11 mouse cellular contexts compared by ENCODE assay signal in genomic region chr3:142311075-142311474, GRCm38 (mm10).
DNase-seq lines count a peak whose midpoint lies in the region; ATAC-seq lines count a peak whose summit lies in the region.
"Had no signal": no experiment of that assay in that cellular context is flagged by ENCODE, and none has a peak within 500 bp of the region (broad histone marks: within the 10 kb centered on the region; RNA-seq: fewer than 3 reads in every experiment).

No protein-coding gene starts in this region.

- peak; percentile 89 for ATAC-seq in hindbrain, embryonic 16.5 days
- ATAC-seq in erythroblast, adult 5-6 weeks (replicated peaks; ENCODE audit: low FRiP score, poor library complexity, severe bottlenecking), result no peak

- H3K9me3 ChIP-seq in hindbrain, embryonic 16.5 days (ENCODE audit: control insufficient read depth, low read length), result no peaks in the 10 kb centered on the region
- H3K9me3 ChIP-seq: limb, embryonic 15.5 days had no signal

- 33% methylated on average over 2 of the region's 2 CpGs for WGBS in hindbrain, embryonic 16.5 days

- H3K4me1 ChIP-seq in hindbrain, embryonic 16.5 days (ENCODE audit: control insufficient read depth, insufficient read depth, low read depth, low read length), result no peaks in the 10 kb centered on the region; the same call in 1 of the 2 replicates
- H3K4me1 ChIP-seq: limb, embryonic 15.5 days had no signal

- DNase-seq in heart, postnatal 10 days, result peak; percentile 56 to 60
- no peak for DNase-seq in heart, adult 8-10 months (ENCODE audit: low spot score)
- DNase-seq in right cerebral cortex, postnatal 14 days, result peak; percentile 28
- no peak for DNase-seq in right cerebral cortex, adult 18-20 months
- DNase-seq in retina, postnatal 1 day, result peak; percentile 88
- DNase-seq in adrenal gland, postnatal 10 days, result no peak
- DNase-seq: adrenal gland, adult 8-10 months; kidney, adult 2 months had no signal

- H3K4me2 ChIP-seq in hindbrain, embryonic 16.5 days (ENCODE audit: low read length), result no peak overlapping the region
- H3K4me2 ChIP-seq: limb, embryonic 15.5 days had no signal

- intact Hi-C loops in heart, postnatal 10 days (cut with DNase I), result no loop called here

- no peak overlapping the region for H3K27ac ChIP-seq in hindbrain, embryonic 16.5 days (ENCODE audit: low read depth, low read length)
- H3K27ac ChIP-seq: limb, embryonic 15.5 days had no signal

- H3K4me3 ChIP-seq in hindbrain, embryonic 16.5 days (ENCODE audit: low read length), result no peak overlapping the region
- H3K4me3 ChIP-seq: limb, embryonic 15.5 days had no signal

- no peaks in the 10 kb centered on the region for H3K27me3 ChIP-seq in hindbrain, embryonic 16.5 days (replicated peaks; ENCODE audit: control insufficient read depth, insufficient read depth, low read length)
- H3K27me3 ChIP-seq: limb, embryonic 15.5 days had no signal

- H3K36me3 ChIP-seq in hindbrain, embryonic 16.5 days (ENCODE audit: control insufficient read depth, insufficient read depth, low read length), result no peaks in the 10 kb centered on the region
- H3K36me3 ChIP-seq: limb, embryonic 15.5 days had no signal

- no peak overlapping the region for H3K9ac ChIP-seq in hindbrain, embryonic 16.5 days (ENCODE audit: low read depth, low read length)
- H3K9ac ChIP-seq: limb, embryonic 15.5 days had no signal

Comparison
In these comparisons a context has a peak if more than half of its experiments do, and no peak if none do; other contexts are left out.
1. DNase-seq: peak in heart, postnatal 10 days (2 of 2), right cerebral cortex, postnatal 14 days (single experiment) and retina, postnatal 1 day (single experiment); none in heart, adult 8-10 months (single experiment), right cerebral cortex, adult 18-20 months (single experiment) and adrenal gland, postnatal 10 days (single experiment).